Mouse (Mus musculus) neural tube, embryonic 11.5 days (tissue): Measurements from ENCODE around the gene Zfp68. TPM values are rescaled to one million over a fixed set of nuclear protein-coding genes. Genes with fewer than 3 reads are reported as not detected.
"Not testable (repeated sequence)": the region's sequence is repeated elsewhere in the genome, so short reads cannot be mapped to it uniquely, and the experiment has no call there.

ENCODE experiments used
- ATAC-seq: fragments of 200-750 bp; cut with Nextera tagmentation; 2 replicates; pipeline ENCODE4 v1.8.0; 2017; ENCODE audit warnings: moderate number of reproducible peaks, mild to moderate bottlenecking, moderate TSS enrichment, moderate library complexity; ENCODE audit not compliant: insufficient read depth, low FRiP score, low TSS enrichment
- DNase-seq: peaks from one replicate; pipeline ENCODE4 v3.0.0-alpha.2; 2015; ENCODE audit warnings: low spot score
- H3K27ac ChIP-seq: fragments of 300-500 bp; sonication (generic); 2 replicates; pipeline ENCODE4 v1.5.1; 2014; ENCODE audit warnings: low read depth, mild to moderate bottlenecking, low read length
- H3K27me3 ChIP-seq: fragments of 300-500 bp; sonication (generic); 2 replicates; pipeline ENCODE4 v1.6.1; 2014; ENCODE audit warnings: mild to moderate bottlenecking, low read length, mixed read lengths; ENCODE audit not compliant: control insufficient read depth, insufficient read depth
- H3K36me3 ChIP-seq: fragments of 300-500 bp; sonication (generic); 2 replicates; pipeline ENCODE4 v1.6.1; 2014; ENCODE audit warnings: mild to moderate bottlenecking, low read length, moderate library complexity, mixed read lengths; ENCODE audit not compliant: control insufficient read depth, insufficient read depth
- H3K4me1 ChIP-seq: fragments of 300-500 bp; sonication (generic); 2 replicates; pipeline ENCODE4 v1.6.1; 2014; ENCODE audit warnings: low read length, mixed read lengths; ENCODE audit not compliant: control insufficient read depth, insufficient read depth
- H3K4me2 ChIP-seq: fragments of 300-500 bp; sonication (generic); 2 replicates; pipeline ENCODE4 v1.6.1; 2014; ENCODE audit warnings: low read depth, mild to moderate bottlenecking, moderate library complexity
- H3K4me3 ChIP-seq: fragments of 300-500 bp; sonication (generic); 2 replicates; pipeline ENCODE4 v1.5.1; 2014; ENCODE audit warnings: low read depth, low read length
- H3K9ac ChIP-seq: fragments of 300-500 bp; sonication (generic); 2 replicates; pipeline ENCODE4 v1.6.1; 2014; ENCODE audit warnings: mild to moderate bottlenecking, low read length
- H3K9me3 ChIP-seq: fragments of 300-500 bp; sonication (generic); 2 replicates; pipeline ENCODE4 v1.6.1; 2016; ENCODE audit warnings: low read length; ENCODE audit not compliant: control insufficient read depth
- WGBS: fragments of 180-500 bp; shearing (Covaris S2); extraction: QIAGEN DNeasy Blood & Tissue Kit; methylation state at CpG from one replicate; pipeline ENCODE4 v1.1.7; 2014; 5-methylcytosine and 5-hydroxymethylcytosine counted together
- polyA plus RNA-seq: library from polyadenylated mRNA; unstranded; fragments of >200 nt; fragmentation: Nextera tagmentation; extraction: Ambion mirVana; gene quantifications from 2 replicates; pipeline ENCODE4 v1.2.1, GENCODE M21; 2014

Zfp68 gene
- polyA plus RNA-seq, 1 experiment from 2014 or later: 84.8 TPM

GRCm38 (mm10) chr5:138636486-138636885, 16.9 kb upstream of the Zfp68 start:
- Histone ChIP-seq H3K4me3 (no peak overlapping the region), H3K36me3 (peaks cover 2% of the 10 kb centered on the region; the same call in 1 of the 2 replicates), H3K4me2 (no peak overlapping the region), H3K4me1 (no peaks in the 10 kb centered on the region), H3K27me3 (no peaks in the 10 kb centered on the region), H3K9me3 (no peaks in the 10 kb centered on the region), H3K9ac (no peak overlapping the region), H3K27ac (no peak overlapping the region)
- DNase-seq (no peak), ATAC-seq (no peak)
- WGBS: 94% methylated on average over 2 of the region's 2 CpGs

- no peaks in the 10 kb centered on the region for H3K9me3 ChIP-seq
- H3K27me3 ChIP-seq: no peaks in the 10 kb centered on the region
- ATAC-seq (no peak), DNase-seq (no peak)
- WGBS: 22% methylated on average over 3 of the region's 3 CpGs
- H3K9ac ChIP-seq: peak overlapping the region; percentile 82
- peaks cover 5% of the 10 kb centered on the region; the same call in 1 of the 2 replicates for H3K4me1 ChIP-seq
- no peaks in the 10 kb centered on the region for H3K36me3 ChIP-seq
- H3K27ac ChIP-seq: no peak overlapping the region
- peak overlapping the region; percentile 71 for H3K4me3 ChIP-seq
- H3K4me2 ChIP-seq: peak overlapping the region; percentile 74
Observed at GRCm38 (mm10) chr5:138623478-138623875, 3.9 kb upstream of the Zfp68 start.

- H3K9me3 ChIP-seq: no peaks in the 10 kb centered on the region
- peaks cover 5% of the 10 kb centered on the region; the same call in 1 of the 2 replicates for H3K4me1 ChIP-seq
- 1% methylated on average over 30 of the region's 30 CpGs for whole genome bisulfite sequencing
- H3K4me2 ChIP-seq: peak within 1 kb of the TSS; percentile 74
- H3K27ac ChIP-seq: peak within 1 kb of the TSS; percentile 66
- peak within 1 kb of the TSS; percentile 82 for H3K9ac ChIP-seq
- DNase-seq (peak; percentile 91), ATAC-seq (peak; percentile 92)
- H3K27me3 ChIP-seq: no peaks in the 10 kb centered on the region
- peak within 1 kb of the TSS; percentile 71 for H3K4me3 ChIP-seq
- H3K36me3 ChIP-seq: peaks cover 2% of the 10 kb centered on the region; the same call in 1 of the 2 replicates
Observed at GRCm38 (mm10) chr5:138622645-138623477, 3.3 kb upstream of the Zfp68 start, which contains the start of gene A430033K04Rik. Gene A430033K04Rik, plus strand, starts transcription at chr5:138622859.

GRCm38 (mm10) chr5:138620836-138621235, 1.3 kb upstream of the Zfp68 start:
- ATAC-seq: no peak
- H3K9me3 ChIP-seq: peaks cover 9% of the 10 kb centered on the region

GRCm38 (mm10) chr5:138618353-138618752, 1.2 kb downstream of the Zfp68 start:
- Histone ChIP-seq H3K9ac (no peak overlapping the region), H3K27ac (no peak overlapping the region), H3K4me2 (peak overlapping the region; percentile 34; the same call in 1 of the 2 replicates), H3K9me3 (peaks cover 13% of the 10 kb centered on the region), H3K36me3 (peaks cover 41% of the 10 kb centered on the region), H3K27me3 (no peaks in the 10 kb centered on the region), H3K4me1 (no peaks in the 10 kb centered on the region), H3K4me3 (peak overlapping the region; percentile 88)
- DNase-seq (no peak), ATAC-seq (no peak)
- 88% methylated on average over 1 of the region's 1 CpGs for WGBS

More at GRCm38 (mm10) chr5:138620836-138621235, 1.3 kb upstream of the Zfp68 start:
- no peak overlapping the region for H3K9ac ChIP-seq
- no peaks in the 10 kb centered on the region for H3K27me3 ChIP-seq
- H3K36me3 ChIP-seq: peaks cover 19% of the 10 kb centered on the region
- no peak overlapping the region for H3K4me3 ChIP-seq
- 84% methylated on average over 5 of the region's 5 CpGs for WGBS
- no peak overlapping the region for H3K27ac ChIP-seq
- no peak overlapping the region for H3K4me2 ChIP-seq
- H3K4me1 ChIP-seq: peaks cover 5% of the 10 kb centered on the region; the same call in 1 of the 2 replicates
- DNase-seq: no peak

GRCm38 (mm10) chr5:138587396-138587795, 32.2 kb downstream of the Zfp68 start:
- Histone ChIP-seq H3K4me2 (no peak overlapping the region), H3K27me3 (no peaks in the 10 kb centered on the region), H3K9me3 (peaks cover 3% of the 10 kb centered on the region; the same call in 1 of the 2 replicates), H3K4me1 (no peaks in the 10 kb centered on the region), H3K4me3 (no peak overlapping the region), H3K27ac (no peak overlapping the region), H3K36me3 (no peaks in the 10 kb centered on the region), H3K9ac (no peak overlapping the region)
- ATAC-seq (no peak), DNase-seq (no peak)
- 97% methylated on average over 6 of the region's 6 CpGs for WGBS

GRCm38 (mm10) chr5:138571623-138572022, 47.9 kb downstream of the Zfp68 start:
- Histone ChIP-seq H3K4me3 (no peak overlapping the region), H3K27ac (no peak overlapping the region), H3K9me3 (no peaks in the 10 kb centered on the region), H3K27me3 (no peaks in the 10 kb centered on the region), H3K4me2 (no peak overlapping the region), H3K4me1 (no peaks in the 10 kb centered on the region), H3K9ac (no peak overlapping the region), H3K36me3 (no peaks in the 10 kb centered on the region)
- WGBS: 57% methylated on average over 4 of the region's 4 CpGs
- DNase-seq: peak; percentile 67
- no peak for ATAC-seq

- not testable (repeated sequence) for DNase-seq, H3K36me3 ChIP-seq, ATAC-seq, H3K4me2 ChIP-seq, H3K27me3 ChIP-seq, H3K9ac ChIP-seq, H3K27ac ChIP-seq, H3K4me3 ChIP-seq, H3K4me1 ChIP-seq, H3K9me3 ChIP-seq
- 87% methylated on average over 2 of the region's 2 CpGs for WGBS
Observed at GRCm38 (mm10) chr5:138564612-138565011, 54.9 kb downstream of the Zfp68 start, which contains the start of gene 1700123K08Rik. Gene 1700123K08Rik, minus strand, starts transcription at chr5:138564712.
